Mouse (Mus musculus) embryonic fibroblast, embryonic 13.5 days (primary cell): ENCODE measurements at regions not wholly inside any gene's neighbourhood (a gene's known extent, or its start where the extent isn't known, plus 50 kb on each side); places are given as distances from the start of the nearest gene placed in this dataset.

ENCODE experiments used
- H3K27ac ChIP-seq: 2 replicates; pipeline ENCODE4 v1.5.1; 2012; ENCODE audit warnings: low read length, control low read depth, inconsistent platforms; ENCODE audit not compliant: insufficient read depth
- H3K4me1 ChIP-seq: 2 replicates; pipeline ENCODE4 v1.6.1; 2011; ENCODE audit warnings: low read length; ENCODE audit not compliant: control insufficient read depth, insufficient read depth
- H3K4me3 ChIP-seq: 2 replicates; pipeline ENCODE4 v1.5.1; 2011; ENCODE audit warnings: mild to moderate bottlenecking, control low read depth, low read length; ENCODE audit not compliant: insufficient read depth
- CTCF ChIP-seq: IDR thresholded peaks from 2 replicates; pipeline ENCODE4 v1.5.1; 2011; ENCODE audit warnings: mild to moderate bottlenecking, control low read depth, low read length, moderate library complexity, borderline replicate concordance; ENCODE audit not compliant: insufficient read depth
- POLR2A ChIP-seq: IDR thresholded peaks from 2 replicates; pipeline ENCODE4 v1.6.1; 2011; ENCODE audit warnings: low read depth, mild to moderate bottlenecking, control low read depth, low read length, moderate library complexity

GRCm38 (mm10) chr9:86145903-86146302, 303.7 kb downstream of the Tpbg start:
- no peak overlapping the region for H3K27ac ChIP-seq
- H3K4me3 ChIP-seq: no peak overlapping the region
- H3K4me1 ChIP-seq: no peaks in the 10 kb centered on the region
- TF ChIP-seq POLR2A (no peak), CTCF (no peak)

GRCm38 (mm10) chr9:86160316-86160715, 304.4 kb downstream of the Ube2cbp start:
- no peak overlapping the region for H3K27ac ChIP-seq
- no peaks in the 10 kb centered on the region for H3K4me1 ChIP-seq
- no peak overlapping the region for H3K4me3 ChIP-seq
- no peak for TF ChIP-seq CTCF
- TF ChIP-seq POLR2A: no peak

GRCm38 (mm10) chr9:86166362-86167067, 298.2 kb downstream of the Ube2cbp start:
- TF ChIP-seq CTCF (no peak), POLR2A (no peak)
- Histone ChIP-seq H3K27ac (no peak overlapping the region), H3K4me3 (no peak overlapping the region), H3K4me1 (no peaks in the 10 kb centered on the region)

DNA sequence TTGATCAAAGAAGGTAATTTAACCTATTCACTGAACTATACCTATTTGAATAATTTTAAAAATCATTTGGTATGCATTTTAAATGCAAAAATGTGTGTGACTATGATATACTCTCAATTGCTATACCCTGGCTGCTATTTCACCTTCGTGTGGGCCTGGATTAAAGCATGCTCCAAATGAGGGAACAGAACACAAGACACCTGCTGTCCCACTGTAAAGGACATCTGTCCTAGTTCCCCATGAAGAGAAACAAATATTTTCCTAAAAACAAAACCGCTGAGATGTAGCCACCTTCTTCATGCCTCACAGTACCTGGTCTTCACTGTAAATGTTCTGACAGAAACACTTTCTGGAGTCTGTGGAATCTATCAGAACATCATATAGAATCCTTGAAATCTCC, 294.0 kb downstream of the Ube2cbp start:
- no peak overlapping the region for H3K4me3 ChIP-seq
- H3K27ac ChIP-seq: no peak overlapping the region
- no peaks in the 10 kb centered on the region for H3K4me1 ChIP-seq
- TF ChIP-seq POLR2A (no peak), CTCF (no peak)

DNA sequence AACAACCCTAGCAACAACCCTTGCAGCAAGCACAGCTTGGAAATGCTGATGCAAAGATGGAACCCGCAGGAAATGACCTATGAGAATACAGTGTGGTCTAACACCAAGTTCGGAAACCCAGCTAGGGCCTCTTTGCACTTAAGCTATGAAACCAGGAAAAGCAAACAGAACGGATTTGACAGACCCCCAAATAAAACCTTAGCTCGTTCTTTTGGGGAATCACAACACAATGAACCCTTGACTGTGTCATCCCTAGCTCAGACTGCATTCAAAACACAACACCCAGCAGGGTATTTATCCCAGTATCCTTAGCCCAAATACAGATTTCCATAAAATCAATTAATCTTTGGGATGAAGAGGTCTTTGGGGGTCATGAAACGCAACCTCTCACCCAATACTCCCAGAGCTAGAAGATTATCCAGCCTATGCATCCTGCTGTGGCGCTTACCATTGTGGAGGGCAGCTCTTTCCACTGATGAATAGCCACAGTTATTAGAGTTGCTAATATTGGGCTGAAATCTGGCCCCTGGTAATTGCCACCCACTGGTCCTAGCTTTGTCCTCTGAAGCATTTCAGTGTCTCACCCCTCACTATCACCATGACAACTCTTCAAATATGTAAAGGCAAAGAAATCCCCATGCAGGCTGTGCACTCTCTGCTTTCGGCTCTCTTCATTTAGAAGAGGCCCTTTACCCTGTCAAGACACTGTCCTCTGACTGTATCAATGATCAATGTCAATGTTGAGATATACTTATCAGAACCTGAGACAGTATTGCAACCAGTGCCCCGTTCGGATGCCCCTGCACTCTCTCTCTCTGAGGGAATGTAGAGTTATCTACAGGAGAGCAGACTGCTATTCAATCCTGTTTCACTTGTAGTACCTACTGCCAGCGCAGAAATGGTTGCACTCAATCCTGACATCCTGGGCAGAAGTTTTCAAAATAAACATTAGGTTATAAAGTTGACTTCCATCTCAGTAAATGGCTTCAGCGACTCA, 277.7 kb downstream of the Ube2cbp start:
- Histone ChIP-seq H3K4me1 (no peaks in the 10 kb centered on the region), H3K27ac (no peak overlapping the region), H3K4me3 (no peak overlapping the region)
- TF ChIP-seq POLR2A (no peak), CTCF (no peak)

GRCm38 (mm10) chr9:86188873-86189272, 275.9 kb downstream of the Ube2cbp start:
- no peak overlapping the region for H3K4me3 ChIP-seq
- TF ChIP-seq CTCF: no peak
- TF ChIP-seq POLR2A: no peak
- H3K4me1 ChIP-seq: no peaks in the 10 kb centered on the region
- H3K27ac ChIP-seq: no peak overlapping the region

DNA sequence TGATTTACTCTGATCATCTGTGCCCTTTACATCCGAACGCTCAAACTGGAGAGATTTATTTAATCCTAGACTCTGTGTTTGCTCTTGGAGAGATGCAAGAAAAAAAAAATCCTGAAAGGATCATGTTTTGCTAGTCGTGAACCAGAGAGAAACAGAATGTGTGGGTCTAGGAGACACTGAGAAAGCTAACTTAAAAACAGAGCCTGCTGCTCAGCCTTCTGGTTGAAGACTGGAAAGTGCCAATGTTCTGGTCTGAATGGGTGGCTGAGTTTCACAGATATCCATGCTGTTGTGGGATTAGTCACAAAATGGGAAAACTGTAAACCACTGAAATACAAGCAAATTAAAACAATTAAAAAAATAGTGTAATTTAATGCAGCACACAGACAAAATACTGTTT, 259.7 kb downstream of the Ube2cbp start:
- H3K27ac ChIP-seq: no peak overlapping the region
- TF ChIP-seq POLR2A: no peak
- no peak for TF ChIP-seq CTCF
- no peak overlapping the region for H3K4me3 ChIP-seq
- no peaks in the 10 kb centered on the region for H3K4me1 ChIP-seq

DNA sequence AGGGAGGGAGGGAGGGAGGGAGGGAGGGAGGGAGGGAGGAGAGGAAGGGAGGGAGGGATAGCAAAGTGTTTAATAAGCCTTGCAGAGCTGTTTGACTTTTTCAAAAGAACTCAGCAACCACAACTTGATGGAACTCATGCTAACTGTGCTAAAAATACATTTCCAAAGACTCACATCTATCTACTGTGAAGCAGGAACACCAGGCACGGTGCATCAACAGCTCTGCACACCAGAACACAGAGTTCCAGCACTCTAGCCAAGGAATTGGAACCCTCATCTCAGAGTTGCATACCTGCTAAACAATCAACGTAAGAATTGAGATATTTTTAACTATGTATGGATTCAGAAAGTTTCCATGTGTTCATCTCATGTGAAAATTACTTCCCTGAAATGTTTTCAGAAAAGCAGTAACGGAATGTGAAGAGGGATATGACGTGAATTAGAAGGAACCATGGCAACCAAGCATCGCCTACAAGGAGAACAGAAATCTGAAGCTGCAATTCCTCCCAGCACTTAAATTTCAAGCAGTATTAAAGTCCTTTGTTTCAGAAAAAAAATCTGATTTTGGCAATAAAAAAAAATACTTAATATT, 256.3 kb downstream of the Ube2cbp start:
- H3K4me1 ChIP-seq: no peaks in the 10 kb centered on the region
- TF ChIP-seq POLR2A (no peak), CTCF (no peak)
- H3K4me3 ChIP-seq: no peak overlapping the region
- H3K27ac ChIP-seq: no peak overlapping the region

GRCm38 (mm10) chr9:86211267-86211666, 253.5 kb downstream of the Ube2cbp start:
- Histone ChIP-seq H3K4me3 (no peak overlapping the region), H3K4me1 (no peaks in the 10 kb centered on the region), H3K27ac (no peak overlapping the region)
- TF ChIP-seq POLR2A (no peak), CTCF (no peak)
